Mouse (Mus musculus): Measurements from ENCODE around the gene Jsrp1. TPM values are rescaled to one million over a fixed set of nuclear protein-coding genes. Genes with fewer than 3 reads are reported as not detected.
A peak's percentile ranks its signal among the peaks of the same experiment; 100 is the strongest.

The Jsrp1 gene
- total and polyA plus RNA-seq, 3 experiments, result 0.07 TPM; not detected in 2

- no peak for DNase-seq (ENCODE audit: low spot score)
- ATAC-seq (ENCODE audit: extremely low read depth, insufficient number of reproducible peaks, low FRiP score, poor library complexity, severe bottlenecking), result no peak
- no peak for TF ChIP-seq GATA1 (IDR thresholded peaks at IDR 0.05; ENCODE audit: borderline replicate concordance, low read length)
- no peak for TF ChIP-seq TAL1 (conservative IDR thresholded peaks at IDR 0.05; ENCODE audit: low read depth, low read length)
- TF ChIP-seq CTCF (IDR thresholded peaks at IDR 0.05; ENCODE audit: low read depth, low read length), result no peak
- TF ChIP-seq POLR2AphosphoS5 (IDR thresholded peaks at IDR 0.05; ENCODE audit: insufficient replicate concordance, low read depth, low read length), result no peak
- no peak for TF ChIP-seq GATA2 (IDR thresholded peaks at IDR 0.05; ENCODE audit: borderline replicate concordance, low read depth, low read length)
- H3K36me3 ChIP-seq (replicated peaks), result peaks cover 100% of the 10 kb centered on the region
- no peaks in the 10 kb centered on the region for H3K9me3 ChIP-seq (replicated peaks)
- no peak overlapping the region for H3K4me3 ChIP-seq (ENCODE audit: low read depth, low read length)
- no peaks in the 10 kb centered on the region for H3K27me3 ChIP-seq (ENCODE audit: insufficient read depth, low read length)
- peaks cover 16% of the 10 kb centered on the region; the same call in 1 of the 2 replicates for H3K4me1 ChIP-seq (ENCODE audit: insufficient read depth, low read depth, low read length)
These were observed 37.6 kb downstream of the Jsrp1 start for GRCm38 (mm10) chr10:80775731-80776130.

DNA sequence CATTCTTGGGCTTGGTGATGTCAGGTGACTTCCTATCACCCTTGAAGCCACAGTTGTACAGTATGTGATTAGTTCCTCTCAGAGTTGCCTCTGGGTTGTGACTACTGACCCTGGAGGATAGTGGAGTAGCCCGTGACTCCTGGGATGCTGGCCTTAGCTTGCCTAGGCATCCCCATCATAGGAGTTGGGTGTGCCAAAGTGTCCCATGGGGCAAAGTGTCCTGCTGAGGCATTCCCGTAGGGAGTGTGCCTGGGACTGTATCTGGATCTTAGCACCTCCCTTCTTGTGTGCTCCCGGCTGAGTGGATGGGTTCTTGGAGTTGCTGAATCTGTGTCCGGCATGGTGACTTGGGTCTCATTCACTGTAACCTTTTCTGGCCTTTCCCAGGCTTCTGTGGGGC lies 38.3 kb downstream of the Jsrp1 start:
- Histone ChIP-seq H3K4me1 (ENCODE audit: insufficient read depth, low read depth, low read length) (peaks cover 16% of the 10 kb centered on the region; the same call in 1 of the 2 replicates), H3K27me3 (ENCODE audit: insufficient read depth, low read length) (no peaks in the 10 kb centered on the region), H3K4me3 (ENCODE audit: low read depth, low read length) (no peak overlapping the region), H3K9me3 (replicated peaks) (no peaks in the 10 kb centered on the region), H3K36me3 (replicated peaks) (peaks cover 100% of the 10 kb centered on the region)
- DNase-seq (ENCODE audit: low spot score) (no peak), ATAC-seq (ENCODE audit: extremely low read depth, insufficient number of reproducible peaks, low FRiP score, poor library complexity, severe bottlenecking) (no peak)
- TF ChIP-seq GATA1 (IDR thresholded peaks at IDR 0.05; ENCODE audit: borderline replicate concordance, low read length), result no peak
- TF ChIP-seq TAL1 (conservative IDR thresholded peaks at IDR 0.05; ENCODE audit: low read depth, low read length), result no peak
- no peak for TF ChIP-seq CTCF (IDR thresholded peaks at IDR 0.05; ENCODE audit: low read depth, low read length)
- TF ChIP-seq GATA2 (IDR thresholded peaks at IDR 0.05; ENCODE audit: borderline replicate concordance, low read depth, low read length), result no peak
- TF ChIP-seq POLR2AphosphoS5 (IDR thresholded peaks at IDR 0.05; ENCODE audit: insufficient replicate concordance, low read depth, low read length), result no peak

- no peak overlapping the region for H3K4me3 ChIP-seq (ENCODE audit: low read depth, low read length)
- peaks cover 100% of the 10 kb centered on the region for H3K36me3 ChIP-seq (replicated peaks)
- peaks cover 20% of the 10 kb centered on the region; the same call in 1 of the 2 replicates for H3K4me1 ChIP-seq (ENCODE audit: insufficient read depth, low read depth, low read length)
- TF ChIP-seq GATA2 (IDR thresholded peaks at IDR 0.05; ENCODE audit: borderline replicate concordance, low read depth, low read length) (no peak), CTCF (IDR thresholded peaks at IDR 0.05; ENCODE audit: low read depth, low read length) (peak; percentile 87), GATA1 (IDR thresholded peaks at IDR 0.05; ENCODE audit: borderline replicate concordance, low read length) (no peak)
- ATAC-seq (ENCODE audit: extremely low read depth, insufficient number of reproducible peaks, low FRiP score, poor library complexity, severe bottlenecking) (no peak), DNase-seq (ENCODE audit: low spot score) (no peak)
- no peaks in the 10 kb centered on the region for H3K27me3 ChIP-seq (ENCODE audit: insufficient read depth, low read length)
- no peaks in the 10 kb centered on the region for H3K9me3 ChIP-seq (replicated peaks)
These were observed 38.7 kb downstream of the Jsrp1 start for GRCm38 (mm10) chr10:80774549-80774948.

- TF ChIP-seq GATA1 (IDR thresholded peaks at IDR 0.05; ENCODE audit: borderline replicate concordance, low read length) (no peak), TAL1 (conservative IDR thresholded peaks at IDR 0.05; ENCODE audit: low read depth, low read length) (no peak), CTCF (IDR thresholded peaks at IDR 0.05; ENCODE audit: low read depth, low read length) (no peak), GATA2 (IDR thresholded peaks at IDR 0.05; ENCODE audit: borderline replicate concordance, low read depth, low read length) (no peak), POLR2AphosphoS5 (IDR thresholded peaks at IDR 0.05; ENCODE audit: insufficient replicate concordance, low read depth, low read length) (no peak)
- peaks cover 98% of the 10 kb centered on the region for H3K36me3 ChIP-seq (replicated peaks)
- DNase-seq (ENCODE audit: low spot score) (no peak), ATAC-seq (ENCODE audit: extremely low read depth, insufficient number of reproducible peaks, low FRiP score, poor library complexity, severe bottlenecking) (no peak)
- no peak overlapping the region for H3K4me3 ChIP-seq (ENCODE audit: low read depth, low read length)
- H3K27me3 ChIP-seq (ENCODE audit: insufficient read depth, low read length), result no peaks in the 10 kb centered on the region
- H3K4me1 ChIP-seq (ENCODE audit: insufficient read depth, low read depth, low read length), result peaks cover 24% of the 10 kb centered on the region; the same call in 1 of the 2 replicates
- no peaks in the 10 kb centered on the region for H3K9me3 ChIP-seq (replicated peaks)
These were observed 39.5 kb downstream of the Jsrp1 start for GRCm38 (mm10) chr10:80773816-80774215.

DNA sequence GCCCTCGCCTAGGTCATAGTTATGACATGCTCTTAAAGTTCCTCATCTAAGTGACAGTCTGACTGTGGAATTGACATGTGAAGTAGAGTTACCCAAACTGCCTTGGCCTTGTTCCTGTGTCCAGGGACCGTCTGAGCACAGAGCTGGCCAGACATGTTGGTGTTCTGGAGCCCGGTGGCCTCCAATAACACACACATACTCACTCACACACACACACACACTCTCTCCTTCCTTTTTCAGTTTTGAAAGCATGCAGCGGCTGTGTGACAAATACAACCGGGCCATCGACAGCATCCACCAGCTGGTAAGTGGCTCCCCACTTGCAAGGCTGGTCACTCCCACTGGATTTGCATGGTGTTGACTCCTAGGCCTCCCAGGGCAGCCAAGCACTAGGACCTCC lies 44.9 kb downstream of the Jsrp1 start:
- DNase-seq (ENCODE audit: low spot score), result no peak
- Histone ChIP-seq H3K4me3 (ENCODE audit: low read depth, low read length) (no peak overlapping the region), H3K9me3 (replicated peaks) (no peaks in the 10 kb centered on the region), H3K4me1 (ENCODE audit: insufficient read depth, low read depth, low read length) (peaks cover 31% of the 10 kb centered on the region), H3K36me3 (replicated peaks) (peaks cover 96% of the 10 kb centered on the region), H3K27me3 (ENCODE audit: insufficient read depth, low read length) (no peaks in the 10 kb centered on the region)
- TF ChIP-seq TAL1 (conservative IDR thresholded peaks at IDR 0.05; ENCODE audit: low read depth, low read length) (no peak), GATA2 (IDR thresholded peaks at IDR 0.05; ENCODE audit: borderline replicate concordance, low read depth, low read length) (no peak), CTCF (IDR thresholded peaks at IDR 0.05; ENCODE audit: low read depth, low read length) (no peak), POLR2AphosphoS5 (IDR thresholded peaks at IDR 0.05; ENCODE audit: insufficient replicate concordance, low read depth, low read length) (no peak), GATA1 (IDR thresholded peaks at IDR 0.05; ENCODE audit: borderline replicate concordance, low read length) (no peak)
- no peak for ATAC-seq (ENCODE audit: extremely low read depth, insufficient number of reproducible peaks, low FRiP score, poor library complexity, severe bottlenecking)

GRCm38 (mm10) chr10:80766161-80766815 lies 47.0 kb downstream of the Jsrp1 start:
- TF ChIP-seq POLR2AphosphoS5 (IDR thresholded peaks at IDR 0.05; ENCODE audit: insufficient replicate concordance, low read depth, low read length) (no peak), CTCF (IDR thresholded peaks at IDR 0.05; ENCODE audit: low read depth, low read length) (no peak), TAL1 (conservative IDR thresholded peaks at IDR 0.05; ENCODE audit: low read depth, low read length) (no peak), GATA2 (IDR thresholded peaks at IDR 0.05; ENCODE audit: borderline replicate concordance, low read depth, low read length) (no peak), GATA1 (IDR thresholded peaks at IDR 0.05; ENCODE audit: borderline replicate concordance, low read length) (no peak)
- Histone ChIP-seq H3K4me3 (ENCODE audit: low read depth, low read length) (no peak overlapping the region), H3K9me3 (replicated peaks) (no peaks in the 10 kb centered on the region), H3K4me1 (ENCODE audit: insufficient read depth, low read depth, low read length) (peaks cover 47% of the 10 kb centered on the region), H3K36me3 (replicated peaks) (peaks cover 95% of the 10 kb centered on the region), H3K27me3 (ENCODE audit: insufficient read depth, low read length) (no peaks in the 10 kb centered on the region)
- ATAC-seq (ENCODE audit: extremely low read depth, insufficient number of reproducible peaks, low FRiP score, poor library complexity, severe bottlenecking) (no peak), DNase-seq (ENCODE audit: low spot score) (no peak)

Measured in G1E (cell line).